Mouse (Mus musculus): ENCODE measurements around the gene Zdhhc19.
A peak's percentile ranks its signal among the peaks of the same experiment; 100 is the strongest.

Zdhhc19 gene

GRCm38 (mm10) chr16:32555588-32555987 lies 59.5 kb downstream of the Zdhhc19 start:
- DNase-seq: no peak

GRCm38 (mm10) chr16:32559493-32559892 lies 63.4 kb downstream of the Zdhhc19 start:
- no peak for DNase-seq

DNA sequence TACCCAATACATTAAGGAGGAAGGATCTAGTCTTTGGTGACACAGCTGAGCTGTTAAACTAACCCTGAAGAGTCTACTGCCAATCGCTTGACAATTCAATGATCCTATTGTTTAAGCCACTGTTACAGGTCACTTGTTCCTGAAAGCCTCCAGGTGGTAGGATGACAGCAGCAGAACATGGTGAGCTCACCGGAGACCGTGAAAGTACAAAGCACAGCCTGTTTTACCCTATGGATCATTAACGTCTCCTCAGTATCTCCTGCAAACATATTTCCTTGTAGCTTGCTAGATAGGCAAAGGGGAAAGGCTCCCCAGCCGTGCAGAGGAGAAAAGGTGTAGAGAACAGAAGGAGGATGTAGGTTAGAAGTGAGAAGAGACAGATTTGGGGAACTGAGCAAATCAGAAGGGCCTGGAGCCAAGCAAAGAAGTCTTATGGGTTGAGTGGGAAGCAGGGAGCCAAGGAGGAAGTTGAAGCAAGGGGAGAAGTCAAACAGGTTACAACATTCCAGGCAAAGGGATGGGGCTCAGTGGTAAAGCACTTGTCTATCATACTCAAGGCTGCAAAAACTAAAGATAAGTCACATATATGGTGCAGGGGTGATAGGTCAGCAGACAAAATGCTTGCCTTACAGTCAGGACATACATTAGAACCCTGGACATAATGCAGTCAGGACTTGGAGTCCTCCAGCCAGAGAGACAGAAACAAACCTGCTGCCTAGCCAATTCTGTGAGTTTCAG lies 67.2 kb downstream of the Zdhhc19 start:
- no peak for DNase-seq

DNA sequence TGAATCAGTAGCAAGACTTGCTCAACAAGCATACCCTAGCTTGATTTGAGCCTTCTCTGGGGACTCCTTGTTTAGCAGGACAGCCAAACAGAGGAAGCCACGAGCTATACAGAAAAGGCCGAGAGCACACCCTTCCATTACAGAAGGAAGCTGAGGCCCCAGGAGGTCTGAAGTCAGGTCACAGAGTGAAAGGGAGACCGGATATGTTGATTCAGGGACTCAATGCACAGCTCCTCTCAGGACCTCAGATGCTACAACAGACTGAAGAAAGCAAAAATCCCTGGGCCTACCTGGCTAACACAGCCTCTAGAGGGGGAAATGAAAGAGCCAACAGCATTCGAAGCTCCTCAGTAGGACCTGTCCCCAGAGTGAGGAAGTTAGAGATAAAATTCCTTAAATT lies 71.2 kb downstream of the Zdhhc19 start:
- DNase-seq: peak; percentile 9

DNA sequence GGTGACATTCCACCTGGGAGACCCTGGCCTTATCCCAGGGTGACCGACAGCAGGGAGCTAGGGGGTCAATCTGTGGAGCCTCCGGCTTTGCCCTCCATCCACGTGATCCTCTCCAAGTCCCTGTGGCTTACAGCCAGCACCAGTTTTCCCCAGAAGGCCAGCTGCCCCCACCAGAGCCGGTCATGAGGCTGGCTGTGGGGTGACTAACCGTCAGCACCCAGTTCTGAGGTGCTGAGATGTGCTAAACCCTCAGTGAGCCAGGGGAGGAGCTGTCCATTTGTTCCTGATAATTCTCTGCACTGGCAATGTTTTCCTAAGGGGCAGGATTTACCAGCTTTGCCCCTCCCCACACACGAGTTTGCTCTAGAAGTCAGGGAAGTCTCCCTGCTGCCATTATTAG lies 72.3 kb downstream of the Zdhhc19 start:
- DNase-seq: no peak

GRCm38 (mm10) chr16:32570042-32570441 lies 74.0 kb downstream of the Zdhhc19 start:
- DNase-seq: no peak

DNA sequence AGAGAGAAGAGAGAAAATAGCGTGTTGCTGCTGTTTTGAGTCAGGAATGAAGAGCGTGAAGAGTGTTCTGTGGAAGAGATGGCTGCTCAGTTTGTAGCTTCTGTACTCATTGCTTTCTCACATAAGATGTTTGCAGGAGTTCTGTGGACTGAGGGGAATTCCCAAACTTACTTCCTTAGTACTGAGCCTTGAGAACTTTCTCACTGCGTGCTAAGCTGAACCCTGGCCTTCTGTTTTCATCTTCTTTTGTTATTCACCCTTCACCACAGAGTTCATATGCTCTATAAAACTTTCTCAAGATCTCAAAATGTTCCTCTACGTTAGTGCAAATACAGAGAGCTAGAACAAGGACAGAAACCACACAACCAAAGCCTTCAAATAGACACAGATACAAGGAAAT lies 76.5 kb downstream of the Zdhhc19 start:
- no peak for DNase-seq

DNA sequence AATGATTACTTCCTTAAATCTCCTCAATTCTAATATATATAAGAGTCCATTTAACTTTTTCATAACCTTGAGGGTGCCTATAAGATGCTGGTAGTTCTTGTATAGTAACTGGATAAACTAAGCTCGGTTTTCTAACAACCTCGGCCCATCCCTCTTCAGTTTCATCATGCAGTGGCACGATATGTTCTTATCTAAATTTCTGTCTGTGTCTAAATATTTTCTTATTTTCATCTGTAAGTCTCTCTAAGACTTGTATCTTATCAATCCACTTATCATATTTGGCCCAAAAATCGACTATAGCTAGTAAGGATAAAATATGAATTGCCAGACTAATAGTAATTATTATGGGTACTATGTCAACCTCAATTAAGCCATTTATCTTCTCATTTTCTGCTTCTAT lies 90.4 kb downstream of the Zdhhc19 start:
- DNase-seq: no peak

GRCm38 (mm10) chr16:32588568-32588967 lies 92.5 kb downstream of the Zdhhc19 start:
- no peak for DNase-seq

DNA sequence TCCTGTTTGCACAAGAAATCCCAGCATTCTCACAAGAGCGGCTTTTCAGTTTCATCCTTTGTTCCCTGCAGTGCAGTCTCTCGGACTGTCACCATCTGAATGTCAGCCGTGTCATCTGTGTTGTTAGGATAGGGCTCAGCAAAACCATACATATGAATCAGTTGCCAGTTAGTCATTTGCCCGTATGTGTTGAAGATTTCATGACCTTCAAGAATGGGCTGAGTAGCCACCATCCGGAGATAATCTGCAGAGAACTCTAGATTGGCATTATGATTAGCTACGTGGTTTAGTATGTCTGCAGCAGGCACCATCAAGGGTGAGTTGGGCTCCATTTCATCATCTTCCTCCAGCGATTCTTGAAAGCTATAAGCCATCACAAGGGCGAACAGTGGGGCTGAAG lies 95.5 kb downstream of the Zdhhc19 start:
- DNase-seq: no peak

DNA sequence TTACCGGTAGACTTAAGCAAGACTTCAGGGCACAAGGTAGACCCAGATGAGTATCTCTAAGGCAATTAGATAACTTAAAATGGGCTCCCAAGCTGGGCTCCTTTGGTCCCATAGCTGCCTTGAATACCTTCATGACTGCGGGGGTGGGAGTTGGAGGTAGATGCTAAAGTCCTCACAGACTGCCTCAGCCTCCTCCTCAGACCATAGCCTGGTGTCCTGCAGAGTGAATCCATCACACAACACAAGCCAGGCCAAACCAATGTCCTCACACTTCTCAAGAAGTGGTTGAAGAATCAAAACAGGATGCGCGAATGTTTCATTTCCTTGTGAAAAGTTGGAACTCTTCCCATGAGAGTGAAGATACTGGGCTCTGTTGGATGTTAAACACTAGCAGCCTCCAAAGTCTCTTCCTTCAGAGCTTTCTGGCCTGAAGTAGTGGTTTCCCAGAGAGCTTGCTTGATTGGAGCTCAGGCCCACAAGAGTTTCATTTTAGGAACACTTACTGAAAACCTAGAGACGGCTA lies 97.3 kb downstream of the Zdhhc19 start:
- no peak for DNase-seq

GRCm38 (mm10) chr16:32593916-32594315 lies 97.9 kb downstream of the Zdhhc19 start:
- peak; percentile 32 for DNase-seq

- DNase-seq: peak; percentile 51
These were observed 98.6 kb downstream of the Zdhhc19 start for GRCm38 (mm10) chr16:32594701-32595100.

DNA sequence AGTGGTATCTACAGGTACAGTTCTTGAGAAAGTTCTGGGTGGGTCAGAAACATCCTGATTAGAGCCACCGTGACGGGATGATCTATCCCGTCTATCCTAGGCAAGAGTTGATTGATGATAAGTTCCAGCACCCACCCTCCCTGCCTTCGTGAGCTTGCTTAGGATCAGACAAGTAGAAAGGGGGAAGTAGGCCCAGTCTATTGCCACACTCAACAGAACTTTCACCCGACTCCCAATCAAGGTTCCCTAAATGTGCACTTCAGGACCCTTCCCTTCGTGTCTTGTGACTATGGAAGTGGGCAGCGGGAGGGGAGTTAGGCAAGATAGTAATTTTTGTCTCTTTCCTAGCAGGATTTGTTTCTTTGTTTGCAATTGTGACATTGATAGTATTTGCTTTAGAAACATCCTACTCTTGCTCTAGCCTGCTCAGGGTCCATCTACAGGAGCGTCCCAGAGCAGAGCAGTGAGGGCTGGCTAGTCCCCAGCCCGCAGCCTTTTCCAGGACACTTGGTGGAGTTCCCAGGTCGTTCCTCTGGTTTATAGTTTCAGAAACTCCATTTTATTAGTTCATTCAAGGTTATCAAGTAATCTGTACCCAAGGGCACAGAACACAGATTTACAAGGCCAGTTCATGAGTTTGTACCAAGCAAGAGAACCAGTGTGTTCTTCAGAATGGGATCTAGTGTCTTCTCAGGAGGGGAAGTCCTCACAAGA lies 99.2 kb downstream of the Zdhhc19 start:
- DNase-seq: no peak

- no peak for DNase-seq
These were observed 101.9 kb downstream of the Zdhhc19 start for GRCm38 (mm10) chr16:32597909-32598381.

- DNase-seq: no peak
These were observed 103.1 kb downstream of the Zdhhc19 start for GRCm38 (mm10) chr16:32599151-32599550.

- no peak for DNase-seq
These were observed 106.2 kb downstream of the Zdhhc19 start for GRCm38 (mm10) chr16:32602193-32602685.

- peak; percentile 15 for DNase-seq
These were observed 111.7 kb downstream of the Zdhhc19 start for GRCm38 (mm10) chr16:32607562-32608343.

DNA sequence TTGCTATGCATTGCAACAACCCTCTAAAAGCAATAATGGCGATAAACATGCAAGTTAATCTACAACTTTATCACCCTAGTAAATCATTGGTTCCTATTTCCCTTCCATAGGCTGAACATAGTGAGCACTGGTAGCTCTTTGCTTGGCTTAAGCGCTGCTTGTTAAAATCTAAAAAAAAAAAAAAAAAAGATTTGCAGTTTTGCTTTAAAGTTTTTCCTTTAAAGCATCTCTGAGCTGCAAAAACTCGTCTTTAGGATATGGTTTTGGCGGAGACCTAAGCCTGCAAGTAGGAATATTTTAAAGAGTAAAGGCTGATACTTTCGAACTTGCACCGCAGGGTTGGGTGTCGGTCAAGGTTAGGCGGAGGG lies 112.3 kb downstream of the Zdhhc19 start:
- no peak for DNase-seq

GRCm38 (mm10) chr16:32608712-32609400 lies 112.8 kb downstream of the Zdhhc19 start, which contains the start of gene Tfrc:
Gene Tfrc (plus strand): TSS chr16:32608920.
- DNase-seq: peak; percentile 99

DNA sequence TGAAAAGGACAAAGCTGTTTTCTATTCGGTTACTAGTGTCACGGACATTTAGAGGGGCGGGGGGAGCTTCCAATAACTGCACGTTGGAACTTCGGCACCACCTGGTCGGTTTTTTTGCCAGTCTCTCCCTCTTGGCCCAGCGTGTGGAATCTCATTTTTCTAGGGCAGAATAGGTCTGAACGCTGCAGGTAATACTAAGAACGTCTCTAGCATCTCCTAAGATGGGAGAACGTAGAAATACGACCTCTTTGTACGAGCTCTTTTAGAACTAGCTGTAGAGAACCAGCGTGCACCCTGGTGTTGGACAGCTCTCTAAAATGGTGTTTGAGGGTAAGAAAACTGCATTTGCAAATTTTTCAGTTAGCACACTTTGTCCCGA lies 113.3 kb downstream of the Zdhhc19 start:
- no peak for DNase-seq

GRCm38 (mm10) chr16:32610460-32611255 lies 114.6 kb downstream of the Zdhhc19 start:
- no peak for DNase-seq
